Mouse (Mus musculus) spleen, adult 12 weeks (tissue): Measurements from ENCODE around the gene Dnpep.

Source experiments
- DNase-seq: peaks from one replicate; pipeline ENCODE4 v3.0.0; 2022; ENCODE audit warnings: low spot score

The Dnpep gene

GRCm38 (mm10) chr1:75262969-75263951 lies 54.5 kb downstream of the Dnpep start:
- DNase-seq, result no peak

- DNase-seq, result no peak
These were observed 56.5 kb downstream of the Dnpep start for GRCm38 (mm10) chr1:75261278-75261677.
